Mouse (Mus musculus): ENCODE data around the gene Galnt2. TPM values are rescaled to one million over a fixed set of nuclear protein-coding genes. Genes with fewer than 3 reads are reported as not detected.

Gene Galnt2
- polyA plus RNA-seq, 1 experiment from 2014 or later, result 54.2 TPM

GRCm38 (mm10) chr8:124317821-124318220 lies 86.6 kb downstream of the Galnt2 start:
- no peak overlapping the region for H3K4me2 ChIP-seq (replicated peaks)
- no peaks in the 10 kb centered on the region for H3K36me3 ChIP-seq
- H3K4me1 ChIP-seq, result peaks cover 67% of the 10 kb centered on the region
- H3K27me3 ChIP-seq, result no peaks in the 10 kb centered on the region
- 69% methylated on average over 6 of the region's 6 CpGs for WGBS
- no peaks in the 10 kb centered on the region for H3K9me3 ChIP-seq
- ATAC-seq (replicated peaks), result no peak
- H3K9ac ChIP-seq (replicated peaks), result no peak overlapping the region
- H3K27ac ChIP-seq (replicated peaks), result no peak overlapping the region
- no peak overlapping the region for H3K4me3 ChIP-seq

DNA sequence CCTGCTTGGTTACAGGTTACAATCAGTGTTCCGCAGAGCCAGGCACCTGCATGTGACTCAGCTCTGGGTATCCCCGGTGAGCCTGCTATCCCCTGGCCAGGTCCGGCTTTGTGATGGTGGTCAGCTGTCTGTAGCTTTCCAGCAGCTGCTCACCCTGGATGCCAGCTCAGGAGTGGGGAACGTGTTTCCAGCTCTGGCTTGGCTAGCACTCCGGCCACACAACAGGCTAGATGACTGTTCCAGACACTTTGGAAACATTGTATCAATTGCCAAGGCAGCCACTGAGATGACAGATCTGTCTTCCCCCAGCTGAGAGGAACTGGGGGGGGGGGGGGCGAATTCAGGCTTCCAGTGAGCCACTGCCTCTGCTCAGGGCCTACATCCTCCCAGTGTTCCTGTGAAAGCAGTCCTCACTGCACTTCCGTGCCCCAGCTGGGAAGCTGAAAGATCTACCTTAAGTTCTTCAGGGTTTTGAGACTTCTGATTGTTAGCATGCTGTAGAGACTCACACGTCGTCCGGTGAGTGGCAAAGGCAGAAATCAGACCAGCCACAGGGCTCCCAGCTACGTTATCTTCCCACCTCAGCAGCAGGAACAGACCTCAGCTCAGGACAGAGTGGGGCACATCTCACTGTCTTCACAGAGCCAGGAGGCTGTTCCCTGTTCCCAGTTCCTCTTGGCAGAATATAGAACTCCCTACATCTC lies 87.6 kb downstream of the Galnt2 start:
- no peaks in the 10 kb centered on the region for H3K27me3 ChIP-seq
- H3K9ac ChIP-seq (replicated peaks), result no peak overlapping the region
- H3K9me3 ChIP-seq, result no peaks in the 10 kb centered on the region
- H3K4me1 ChIP-seq, result peaks cover 74% of the 10 kb centered on the region
- no peak overlapping the region for H3K4me3 ChIP-seq
- H3K27ac ChIP-seq (replicated peaks), result no peak overlapping the region
- no peak overlapping the region for H3K4me2 ChIP-seq (replicated peaks)
- WGBS, result 70% methylated on average over 11 of the region's 11 CpGs
- H3K36me3 ChIP-seq, result no peaks in the 10 kb centered on the region
- no peak for ATAC-seq (replicated peaks)

DNA sequence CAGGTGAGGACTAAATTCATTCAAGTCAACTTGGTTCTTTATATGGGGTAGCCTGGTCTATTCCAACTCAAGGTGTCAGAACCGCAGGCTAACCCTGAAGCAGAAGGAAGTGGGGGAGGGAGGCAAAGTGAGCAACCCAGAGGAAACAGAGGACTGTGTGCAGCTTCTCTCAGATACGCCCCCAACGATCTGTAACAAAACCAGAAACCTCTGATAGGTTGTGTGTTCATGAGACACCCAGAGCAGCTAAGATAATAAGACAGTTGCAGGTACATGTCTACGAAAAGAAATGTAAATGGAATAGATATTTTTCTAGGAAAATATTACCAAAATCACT lies 88.1 kb downstream of the Galnt2 start:
- no peak for ATAC-seq (replicated peaks)
- WGBS, result 93% methylated on average over 4 of the region's 4 CpGs
- H3K4me3 ChIP-seq, result no peak overlapping the region

GRCm38 (mm10) chr8:124321227-124321840 lies 90.1 kb downstream of the Galnt2 start:
- Histone ChIP-seq H3K4me1 (peaks cover 55% of the 10 kb centered on the region), H3K9ac (replicated peaks) (no peak overlapping the region), H3K4me3 (no peak overlapping the region), H3K36me3 (peaks cover 16% of the 10 kb centered on the region), H3K9me3 (no peaks in the 10 kb centered on the region), H3K4me2 (replicated peaks) (no peak overlapping the region), H3K27me3 (no peaks in the 10 kb centered on the region), H3K27ac (replicated peaks) (peak overlapping the region; percentile 76)
- WGBS, result 43% methylated on average over 12 of the region's 12 CpGs
- peak; percentile 48; the same call in 1 of the 2 replicates for ATAC-seq (replicated peaks)

More for the DNA sequence above, 88.1 kb downstream of the Galnt2 start:
- no peak overlapping the region for H3K4me2 ChIP-seq (replicated peaks)
- no peaks in the 10 kb centered on the region for H3K27me3 ChIP-seq
- no peaks in the 10 kb centered on the region for H3K9me3 ChIP-seq
- peaks cover 72% of the 10 kb centered on the region for H3K4me1 ChIP-seq
- peaks cover 5% of the 10 kb centered on the region for H3K36me3 ChIP-seq
- H3K9ac ChIP-seq (replicated peaks), result no peak overlapping the region
- no peak overlapping the region for H3K27ac ChIP-seq (replicated peaks)

DNA sequence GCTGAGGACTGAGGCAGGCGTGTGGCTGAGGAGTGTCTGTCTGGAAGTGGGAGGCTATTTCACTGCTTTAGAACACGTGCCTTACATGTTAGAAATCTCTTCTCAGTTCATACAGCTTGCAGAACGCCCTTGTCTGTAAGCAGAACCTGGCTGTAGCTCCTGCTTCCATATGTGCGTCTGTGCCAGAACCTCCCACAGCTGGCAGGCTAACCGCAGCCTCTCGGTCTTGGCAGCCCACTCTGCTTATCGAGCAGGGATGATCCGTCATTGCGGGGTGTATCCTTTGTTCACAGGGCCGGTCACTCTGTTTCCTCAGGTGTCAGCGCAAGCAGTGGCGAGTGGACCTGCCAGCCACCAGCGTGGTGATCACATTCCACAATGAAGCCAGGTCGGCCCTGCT lies 92.2 kb downstream of the Galnt2 start:
- 88% methylated on average over 14 of the region's 14 CpGs for WGBS
- no peak overlapping the region for H3K4me3 ChIP-seq
- H3K27ac ChIP-seq (replicated peaks), result no peak overlapping the region
- H3K9ac ChIP-seq (replicated peaks), result no peak overlapping the region
- H3K36me3 ChIP-seq, result peaks cover 29% of the 10 kb centered on the region
- H3K4me1 ChIP-seq, result peaks cover 36% of the 10 kb centered on the region
- no peaks in the 10 kb centered on the region for H3K9me3 ChIP-seq
- no peak for ATAC-seq (replicated peaks)
- no peaks in the 10 kb centered on the region for H3K27me3 ChIP-seq
- H3K4me2 ChIP-seq (replicated peaks), result no peak overlapping the region

DNA sequence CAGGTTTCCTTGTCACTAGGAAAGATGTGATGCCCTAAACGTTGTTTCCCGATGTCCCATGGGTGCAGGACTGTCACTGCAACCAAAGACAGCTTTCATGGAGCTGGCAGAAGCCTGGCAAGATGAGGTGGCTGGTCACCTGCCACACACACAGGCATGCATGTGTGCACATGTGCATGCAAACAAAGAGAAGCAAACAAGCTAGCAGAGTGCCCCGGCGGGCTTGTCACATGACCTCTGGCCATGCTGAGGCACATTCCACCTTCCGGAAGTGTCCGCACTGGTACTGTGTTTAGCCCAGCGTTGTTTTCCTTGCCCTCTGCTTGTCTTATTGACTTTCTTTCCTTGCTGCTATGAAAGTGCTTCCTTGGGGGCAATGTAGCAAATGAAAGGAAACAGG lies 97.1 kb downstream of the Galnt2 start:
- H3K4me2 ChIP-seq (replicated peaks), result no peak overlapping the region
- H3K27ac ChIP-seq (replicated peaks), result no peak overlapping the region
- H3K9me3 ChIP-seq, result no peaks in the 10 kb centered on the region
- 86% methylated on average over 7 of the region's 7 CpGs for WGBS
- ATAC-seq (replicated peaks), result no peak
- H3K4me3 ChIP-seq, result no peak overlapping the region
- peaks cover 37% of the 10 kb centered on the region for H3K36me3 ChIP-seq
- peaks cover 12% of the 10 kb centered on the region; the same call in 1 of the 2 replicates for H3K4me1 ChIP-seq
- H3K9ac ChIP-seq (replicated peaks), result no peak overlapping the region
- no peaks in the 10 kb centered on the region for H3K27me3 ChIP-seq

DNA sequence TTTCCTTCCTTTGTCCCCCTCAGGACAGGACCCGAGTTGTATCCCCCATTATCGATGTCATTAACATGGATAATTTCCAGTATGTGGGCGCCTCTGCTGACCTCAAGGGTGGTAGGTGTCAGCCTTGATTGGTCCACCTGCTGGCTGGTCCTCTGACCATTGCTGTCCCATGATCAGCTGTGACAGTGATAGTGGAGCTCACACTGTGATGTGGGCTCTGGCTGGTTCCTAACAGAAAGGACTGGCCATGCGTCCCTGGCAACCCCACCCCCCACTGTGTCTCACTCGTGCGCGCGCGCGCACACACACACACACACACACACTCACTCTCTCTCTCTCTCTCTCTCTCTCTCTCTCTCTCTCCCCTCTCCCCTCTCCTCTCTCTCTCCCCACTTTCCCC lies 98.5 kb downstream of the Galnt2 start:
- H3K9me3 ChIP-seq, result no peaks in the 10 kb centered on the region
- peaks cover 8% of the 10 kb centered on the region; the same call in 1 of the 2 replicates for H3K4me1 ChIP-seq
- no peak overlapping the region for H3K9ac ChIP-seq (replicated peaks)
- H3K4me2 ChIP-seq (replicated peaks), result no peak overlapping the region
- 51% methylated on average over 10 of the region's 10 CpGs for WGBS
- no peak for ATAC-seq (replicated peaks)
- H3K27ac ChIP-seq (replicated peaks), result no peak overlapping the region
- no peaks in the 10 kb centered on the region for H3K27me3 ChIP-seq
- peaks cover 38% of the 10 kb centered on the region for H3K36me3 ChIP-seq
- no peak overlapping the region for H3K4me3 ChIP-seq

DNA sequence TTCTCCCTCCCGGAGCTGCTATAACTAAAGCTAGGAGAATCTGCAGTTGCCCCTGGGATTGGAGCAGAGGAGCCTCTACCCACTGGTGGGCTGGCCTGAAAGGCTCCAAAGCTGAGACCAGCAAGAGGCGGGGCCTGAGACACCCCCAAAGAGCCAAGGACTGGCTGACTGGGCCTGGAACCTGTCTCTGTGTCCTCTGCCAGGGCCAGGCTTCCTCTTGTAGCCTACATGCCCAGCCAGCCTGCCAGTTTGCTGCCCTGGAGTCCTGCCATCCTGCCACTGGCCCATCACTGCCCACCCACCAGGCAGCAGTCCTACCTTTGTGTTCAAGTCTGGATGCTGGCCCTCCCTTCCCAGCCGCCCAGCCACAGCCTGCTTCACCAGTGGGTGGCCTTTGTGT lies 99.2 kb downstream of the Galnt2 start:
- Histone ChIP-seq H3K4me1 (peaks cover 8% of the 10 kb centered on the region; the same call in 1 of the 2 replicates), H3K4me3 (no peak overlapping the region), H3K4me2 (replicated peaks) (no peak overlapping the region), H3K9me3 (no peaks in the 10 kb centered on the region), H3K36me3 (peaks cover 39% of the 10 kb centered on the region), H3K27ac (replicated peaks) (peak overlapping the region; percentile 55), H3K27me3 (no peaks in the 10 kb centered on the region), H3K9ac (replicated peaks) (no peak overlapping the region)
- peak; percentile 86 for ATAC-seq (replicated peaks)
- 35% methylated on average over 2 of the region's 3 CpGs for WGBS

GRCm38 (mm10) chr8:124331094-124331493 lies 99.9 kb downstream of the Galnt2 start:
- 88% methylated on average over 3 of the region's 3 CpGs for WGBS
- ATAC-seq (replicated peaks), result no peak
- H3K36me3 ChIP-seq, result peaks cover 34% of the 10 kb centered on the region
- H3K4me2 ChIP-seq (replicated peaks), result no peak overlapping the region
- no peak overlapping the region for H3K9ac ChIP-seq (replicated peaks)
- H3K4me3 ChIP-seq, result no peak overlapping the region
- H3K27me3 ChIP-seq, result no peaks in the 10 kb centered on the region
- H3K9me3 ChIP-seq, result no peaks in the 10 kb centered on the region
- peak overlapping the region; percentile 55 for H3K27ac ChIP-seq (replicated peaks)
- H3K4me1 ChIP-seq, result peaks cover 8% of the 10 kb centered on the region; the same call in 1 of the 2 replicates

DNA sequence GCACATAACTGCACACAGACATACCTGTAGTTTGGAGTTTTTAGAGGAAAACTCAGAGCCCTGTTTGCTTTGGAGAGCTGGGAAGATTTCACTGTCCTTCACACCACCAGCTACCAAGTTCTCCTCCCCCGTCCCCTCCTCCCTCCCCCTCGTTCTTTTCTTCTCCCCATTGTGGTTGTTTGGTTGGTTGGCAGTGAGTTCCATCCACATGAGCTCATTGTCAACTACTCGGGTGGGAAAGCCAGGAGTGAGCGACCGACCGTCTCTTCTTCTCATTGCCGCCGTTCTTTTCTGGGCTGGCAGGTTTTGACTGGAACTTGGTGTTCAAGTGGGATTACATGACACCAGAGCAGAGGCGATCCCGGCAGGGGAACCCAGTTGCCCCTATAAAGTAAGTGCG lies 100.5 kb downstream of the Galnt2 start:
- Histone ChIP-seq H3K4me3 (no peak overlapping the region), H3K27me3 (no peaks in the 10 kb centered on the region), H3K4me1 (peaks cover 8% of the 10 kb centered on the region; the same call in 1 of the 2 replicates), H3K9ac (replicated peaks) (no peak overlapping the region), H3K9me3 (no peaks in the 10 kb centered on the region), H3K27ac (replicated peaks) (no peak overlapping the region), H3K36me3 (peaks cover 32% of the 10 kb centered on the region), H3K4me2 (replicated peaks) (no peak overlapping the region)
- WGBS, result 48% methylated on average over 11 of the region's 11 CpGs
- no peak for ATAC-seq (replicated peaks)

DNA sequence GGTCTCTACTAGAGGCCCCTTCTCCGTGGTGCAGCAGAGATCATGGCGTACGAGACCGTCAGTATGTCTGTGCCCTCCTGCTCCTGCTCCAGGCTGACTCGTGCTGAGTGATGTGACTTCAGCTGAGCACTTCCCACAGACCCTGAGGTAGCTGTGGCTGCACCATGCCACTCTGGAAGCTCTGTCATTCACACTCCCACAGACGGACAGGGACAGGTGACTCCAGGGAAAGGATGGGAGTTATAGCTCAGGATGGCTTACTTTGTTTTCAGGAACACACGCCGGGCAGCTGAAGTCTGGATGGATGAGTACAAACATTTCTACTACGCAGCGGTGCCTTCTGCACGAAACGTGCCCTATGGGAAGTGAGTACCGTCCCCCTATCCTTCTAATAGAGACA lies 105.1 kb downstream of the Galnt2 start:
- Histone ChIP-seq H3K4me3 (no peak overlapping the region), H3K27me3 (no peaks in the 10 kb centered on the region), H3K4me2 (replicated peaks) (no peak overlapping the region), H3K27ac (replicated peaks) (no peak overlapping the region), H3K9ac (replicated peaks) (no peak overlapping the region), H3K36me3 (peaks cover 48% of the 10 kb centered on the region), H3K9me3 (no peaks in the 10 kb centered on the region), H3K4me1 (no peaks in the 10 kb centered on the region)
- 94% methylated on average over 13 of the region's 13 CpGs for WGBS
- no peak for ATAC-seq (replicated peaks)

DNA sequence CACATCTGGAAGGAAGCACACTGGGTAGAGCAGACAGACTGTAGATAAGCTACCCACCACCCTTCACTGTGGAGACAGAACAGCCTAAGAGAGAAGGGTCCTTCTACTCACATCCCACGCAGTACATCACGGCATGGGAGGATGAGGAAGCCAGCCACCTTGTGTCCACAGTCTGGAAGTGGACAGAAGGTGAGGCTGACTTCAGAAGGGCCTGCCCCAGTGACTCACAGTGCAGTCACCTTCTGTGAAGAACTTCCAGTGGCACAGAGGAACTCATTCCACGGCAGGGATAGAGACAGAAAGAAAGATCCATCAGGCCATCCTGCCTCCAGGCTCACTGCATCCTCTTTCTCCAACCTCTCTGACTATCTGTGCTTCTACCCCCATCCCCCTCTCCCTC lies 108.6 kb downstream of the Galnt2 start:
- Histone ChIP-seq H3K9me3 (no peaks in the 10 kb centered on the region), H3K27ac (replicated peaks) (no peak overlapping the region), H3K4me3 (no peak overlapping the region), H3K9ac (replicated peaks) (no peak overlapping the region), H3K36me3 (peaks cover 59% of the 10 kb centered on the region), H3K4me2 (replicated peaks) (no peak overlapping the region), H3K4me1 (no peaks in the 10 kb centered on the region), H3K27me3 (no peaks in the 10 kb centered on the region)
- no peak for ATAC-seq (replicated peaks)
- WGBS, result 94% methylated on average over 3 of the region's 3 CpGs
